Mouse (Mus musculus): ENCODE measurements around the gene Ndufa10.

Gene Ndufa10

DNA sequence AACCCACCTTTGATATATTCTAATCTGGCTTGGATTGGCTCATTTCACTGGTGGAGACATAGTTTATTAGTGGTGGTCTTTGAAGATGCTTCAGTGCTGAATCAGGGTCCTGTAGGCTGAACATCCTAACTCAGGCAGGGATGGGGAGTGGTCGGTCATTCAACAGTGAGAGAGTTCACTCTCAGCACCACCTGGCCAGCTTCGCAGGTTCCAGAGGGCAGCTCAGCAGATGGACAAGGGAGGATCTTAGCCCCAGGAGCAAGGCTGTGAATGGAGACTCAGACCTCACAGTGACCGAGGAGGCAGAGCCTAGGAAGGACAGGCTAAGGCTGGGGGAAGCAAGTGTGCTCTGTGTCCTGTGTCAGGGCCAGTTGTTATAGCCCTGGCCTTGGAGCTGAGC lies 42.2 kb downstream of the Ndufa10 start:
- DNase-seq (ENCODE audit: low read depth, low spot score) = no peak

DNA sequence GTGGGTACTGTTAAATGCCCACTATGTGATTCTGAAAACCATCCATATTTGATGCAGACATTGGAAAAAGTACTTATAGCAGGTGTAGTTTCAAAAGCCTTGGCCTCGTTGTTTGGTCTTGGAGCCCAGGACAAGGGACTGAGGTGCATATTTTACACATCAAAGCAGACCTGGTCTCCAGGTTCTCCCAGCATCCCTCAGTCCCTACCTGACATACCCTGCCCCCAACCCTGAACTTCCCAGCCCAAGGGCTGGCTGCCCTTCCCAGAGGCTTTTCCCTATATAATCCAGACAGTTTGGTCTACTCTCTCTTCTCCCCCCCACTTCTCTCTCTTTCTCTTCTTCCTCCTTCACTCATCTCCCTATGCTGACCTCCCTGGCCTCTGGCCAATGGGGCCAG lies 42.7 kb downstream of the Ndufa10 start:
- no peak for DNase-seq (ENCODE audit: low read depth, low spot score)

DNA sequence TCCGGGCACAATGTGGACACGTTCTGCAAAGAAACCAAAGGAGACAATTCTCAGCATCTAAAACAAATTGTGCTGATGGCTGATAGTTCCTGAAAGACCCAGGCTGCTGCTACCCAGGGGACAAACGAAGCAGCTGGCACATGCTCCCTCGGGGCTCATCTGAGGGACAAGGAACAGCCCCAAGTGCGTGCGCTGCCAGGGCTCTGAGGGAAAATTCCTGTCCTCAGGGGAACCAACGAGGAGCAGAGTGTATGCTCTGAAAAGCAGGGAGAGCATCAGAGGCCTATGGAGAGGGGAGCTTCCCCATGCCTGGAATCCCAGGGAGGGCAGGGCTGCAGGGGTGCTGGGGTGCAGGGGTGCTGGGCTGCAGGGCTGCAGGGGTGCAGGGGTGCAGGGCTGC lies 48.9 kb downstream of the Ndufa10 start:
- DNase-seq (ENCODE audit: low read depth, low spot score) = no peak

DNA sequence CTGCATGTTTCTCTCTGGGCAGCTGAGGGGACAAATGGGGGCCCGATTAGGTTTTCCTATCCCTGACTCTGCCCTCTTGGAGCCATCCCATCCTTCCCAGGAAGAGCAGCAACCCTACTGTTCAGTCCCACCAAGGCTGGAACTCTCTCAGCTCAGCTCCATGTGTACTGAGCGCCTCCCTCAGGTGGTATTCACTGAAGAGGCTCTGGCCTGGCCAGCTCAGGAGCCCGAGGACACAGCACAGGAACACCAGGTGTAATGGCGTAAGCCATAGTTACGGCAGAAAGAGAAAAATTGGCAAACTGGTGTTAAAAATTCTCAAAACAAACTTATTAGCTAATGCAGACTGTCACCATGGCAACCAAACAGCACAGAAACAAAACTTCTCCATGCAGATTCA lies 68.5 kb downstream of the Ndufa10 start:
- no peak for DNase-seq (ENCODE audit: low read depth, low spot score)

DNA sequence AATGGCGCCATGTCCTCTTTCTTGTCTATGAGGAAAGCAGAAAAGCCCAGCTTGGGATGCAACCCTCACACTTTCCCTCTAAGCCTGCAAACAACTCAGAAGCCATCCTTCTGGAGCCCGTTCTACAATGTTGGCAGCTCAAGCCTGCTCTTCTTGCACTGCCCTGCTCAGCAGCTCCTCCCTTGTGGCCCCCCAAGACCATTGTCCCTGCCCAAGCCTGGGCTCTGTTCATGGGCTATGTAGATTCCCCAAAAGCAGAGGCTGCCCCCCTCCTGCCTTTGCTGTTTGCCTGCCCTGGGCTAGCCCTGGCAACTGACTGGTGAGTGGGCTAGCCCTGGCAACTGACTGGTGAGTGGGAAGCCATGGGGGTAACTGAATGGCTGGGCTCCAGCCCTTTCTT lies 73.1 kb downstream of the Ndufa10 start:
- no peak for DNase-seq (ENCODE audit: low read depth, low spot score)

DNA sequence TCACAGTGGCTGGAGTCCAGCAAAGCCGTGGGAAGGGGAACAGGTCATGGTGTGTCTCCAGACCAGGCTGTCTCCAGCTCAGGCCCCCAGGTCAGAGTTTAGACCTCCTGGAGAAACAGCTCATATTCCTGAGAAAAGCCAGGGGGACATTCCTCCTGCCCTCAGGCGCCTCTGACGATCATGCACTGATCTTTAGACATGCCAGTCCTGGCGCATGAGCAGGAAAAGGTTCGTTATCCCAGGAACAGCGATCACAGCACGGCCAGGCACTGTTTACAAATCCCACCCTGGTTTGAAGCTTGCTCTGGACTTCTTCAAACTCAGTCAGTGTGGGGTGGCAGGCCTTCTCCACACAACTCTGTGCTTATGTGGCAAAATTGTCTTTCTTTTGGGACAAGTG lies 75.1 kb downstream of the Ndufa10 start:
- DNase-seq (ENCODE audit: low read depth, low spot score) = no peak

DNA sequence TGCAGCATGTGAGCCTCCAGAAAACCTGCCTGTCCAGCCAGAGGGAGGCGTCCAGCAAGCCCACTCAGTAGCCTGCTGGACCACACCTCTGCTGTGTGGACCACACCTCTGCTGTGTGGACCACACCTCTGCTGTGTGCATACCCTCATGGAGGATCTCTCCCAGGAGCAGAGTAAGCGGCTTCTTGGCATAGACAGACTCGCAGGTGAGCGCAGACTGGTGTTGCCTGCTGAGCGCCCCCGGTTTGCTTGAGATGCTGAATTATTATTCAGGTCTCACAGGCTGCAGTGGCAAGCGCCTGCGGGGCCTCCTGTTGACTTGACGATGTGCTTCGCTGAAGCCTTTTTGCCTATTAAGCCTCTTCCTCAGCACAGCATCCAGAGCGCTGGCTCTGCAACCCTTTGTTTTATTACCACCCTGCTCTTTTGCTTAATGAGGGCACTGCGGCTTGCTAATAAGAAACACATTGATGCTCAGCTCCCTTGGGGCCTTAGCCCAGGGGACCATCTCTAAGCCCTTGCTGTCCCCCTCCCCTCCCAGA lies 76.1 kb downstream of the Ndufa10 start:
- DNase-seq (ENCODE audit: low read depth, low spot score) = no peak

DNA sequence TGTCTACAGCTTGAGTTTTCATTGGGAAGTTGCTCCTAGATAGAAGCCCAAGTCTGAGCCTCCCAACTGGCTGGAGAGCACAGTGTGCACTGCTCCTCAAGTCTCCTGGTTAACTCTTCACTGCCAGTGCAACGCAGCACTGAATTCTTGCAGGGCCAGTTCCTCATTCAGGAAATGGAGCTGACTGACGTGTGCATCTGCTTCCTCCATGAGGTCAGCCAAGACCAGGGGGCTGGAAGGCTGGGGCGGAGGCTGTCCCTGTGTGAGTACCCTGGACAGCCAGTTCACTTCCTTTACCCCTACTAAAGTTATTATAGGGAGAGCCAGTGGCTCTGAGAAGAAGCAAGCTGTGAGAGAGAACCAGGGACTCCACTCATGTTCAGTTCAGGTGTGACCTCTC lies 79.4 kb downstream of the Ndufa10 start:
- DNase-seq (ENCODE audit: low read depth, low spot score) = no peak

DNA sequence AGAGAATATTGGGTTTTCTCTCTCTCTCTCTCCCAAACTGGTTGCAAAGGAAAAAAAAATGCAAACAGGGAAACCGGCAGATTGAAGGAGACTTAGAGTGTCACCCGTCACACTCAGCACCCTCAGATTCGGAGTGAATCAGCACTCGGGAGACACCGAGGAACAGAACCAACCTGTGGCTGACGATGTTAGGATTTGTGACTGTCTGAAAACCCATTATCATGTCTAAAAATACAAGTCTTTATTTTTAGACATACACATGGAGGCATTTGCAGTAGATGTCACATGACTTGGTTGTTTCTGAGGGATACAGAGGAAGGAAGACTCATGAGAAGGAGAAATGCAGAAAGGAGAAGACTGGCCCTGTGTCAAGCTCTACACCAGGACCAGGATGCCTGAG lies 80.5 kb downstream of the Ndufa10 start:
- DNase-seq (ENCODE audit: low read depth, low spot score) = no peak
